Mouse (Mus musculus): Measurements from ENCODE around the gene Igsf9b. TPM values are rescaled to one million over a fixed set of nuclear protein-coding genes. Genes with fewer than 3 reads are reported as not detected.

Igsf9b gene
- polyA plus RNA-seq (2017; shearing (Covaris generic)): 1 to 10 TPM; 1.3 to 2.3 TPM

GRCm38 (mm10) chr9:27298411-27299285 is at the start of gene Igsf9b:
Gene Igsf9b, plus strand, starts transcription at chr9:27299204.
- ATAC-seq: peak; percentile 71

- no peak for ATAC-seq
Measured at GRCm38 (mm10) chr9:27252034-27252714, 46.8 kb upstream of the Igsf9b start.

- ATAC-seq: no peak
Measured at GRCm38 (mm10) chr9:27256454-27256853, 42.5 kb upstream of the Igsf9b start.

GRCm38 (mm10) chr9:27260378-27260947 is 38.5 kb upstream of the Igsf9b start:
- ATAC-seq: no peak

- no peak for ATAC-seq
Measured at GRCm38 (mm10) chr9:27261905-27262304, 37.1 kb upstream of the Igsf9b start.

- no peak for ATAC-seq
Measured at GRCm38 (mm10) chr9:27265009-27265408, 34.0 kb upstream of the Igsf9b start.

GRCm38 (mm10) chr9:27267878-27268277 is 31.1 kb upstream of the Igsf9b start:
- ATAC-seq: no peak

GRCm38 (mm10) chr9:27268493-27268892 is 30.5 kb upstream of the Igsf9b start:
- ATAC-seq: no peak

GRCm38 (mm10) chr9:27269322-27269721 is 29.7 kb upstream of the Igsf9b start:
- ATAC-seq: no peak

GRCm38 (mm10) chr9:27269904-27270303 is 29.1 kb upstream of the Igsf9b start:
- ATAC-seq: no peak

- no peak for ATAC-seq
Measured at GRCm38 (mm10) chr9:27271899-27272298, 27.1 kb upstream of the Igsf9b start.

- no peak for ATAC-seq
Measured at GRCm38 (mm10) chr9:27272858-27273257, 26.1 kb upstream of the Igsf9b start.

- ATAC-seq: no peak
Measured at GRCm38 (mm10) chr9:27276282-27276839, 22.6 kb upstream of the Igsf9b start.

- no peak for ATAC-seq
Measured at GRCm38 (mm10) chr9:27277401-27278087, 21.5 kb upstream of the Igsf9b start.

- ATAC-seq: no peak
Measured at GRCm38 (mm10) chr9:27279041-27279440, 20.0 kb upstream of the Igsf9b start.

- ATAC-seq: no peak
Measured at GRCm38 (mm10) chr9:27280976-27281375, 18.0 kb upstream of the Igsf9b start.

- ATAC-seq: no peak
Measured at GRCm38 (mm10) chr9:27285719-27286249, 13.2 kb upstream of the Igsf9b start.

- no peak for ATAC-seq
Measured at GRCm38 (mm10) chr9:27286296-27286695, 12.7 kb upstream of the Igsf9b start.

GRCm38 (mm10) chr9:27286859-27287258 is 12.1 kb upstream of the Igsf9b start:
- ATAC-seq: no peak

GRCm38 (mm10) chr9:27287419-27287818 is 11.6 kb upstream of the Igsf9b start:
- no peak for ATAC-seq

- no peak for ATAC-seq
Measured at GRCm38 (mm10) chr9:27288442-27288841, 10.6 kb upstream of the Igsf9b start.
